Mouse (Mus musculus): ENCODE data around the gene Cetn3.

The Cetn3 gene

GRCm38 (mm10) chr13:81782971-81783404, at the start of gene Cetn3:
Cetn3 (plus strand) TSS chr13:81783077.
- DNase-seq: peak; percentile 94

- DNase-seq: no peak
These were observed 46.3 kb upstream of the Cetn3 start for GRCm38 (mm10) chr13:81736606-81737005.

GRCm38 (mm10) chr13:81740898-81741297, 42.0 kb upstream of the Cetn3 start:
- DNase-seq: peak; percentile 6

- DNase-seq: peak; percentile 4
These were observed 39.3 kb upstream of the Cetn3 start for GRCm38 (mm10) chr13:81743391-81744091.

GRCm38 (mm10) chr13:81744092-81744396, 38.8 kb upstream of the Cetn3 start:
- DNase-seq: no peak

- DNase-seq: no peak
These were observed 28.0 kb upstream of the Cetn3 start for GRCm38 (mm10) chr13:81754878-81755277.

GRCm38 (mm10) chr13:81755324-81755723, 27.6 kb upstream of the Cetn3 start:
- DNase-seq: no peak

- DNase-seq: no peak
These were observed 25.7 kb upstream of the Cetn3 start for GRCm38 (mm10) chr13:81757058-81757660.

- peak; percentile 29 for DNase-seq
These were observed 22.5 kb upstream of the Cetn3 start for GRCm38 (mm10) chr13:81760379-81760778.

- DNase-seq: peak; percentile 36
These were observed 21.2 kb upstream of the Cetn3 start for GRCm38 (mm10) chr13:81761566-81762186.

- DNase-seq: no peak
These were observed 18.7 kb upstream of the Cetn3 start for GRCm38 (mm10) chr13:81764173-81764572.

GRCm38 (mm10) chr13:81767038-81767659, 15.7 kb upstream of the Cetn3 start:
- peak; percentile 50 for DNase-seq

- no peak for DNase-seq
These were observed 6.7 kb upstream of the Cetn3 start for GRCm38 (mm10) chr13:81776217-81776616.

- no peak for DNase-seq
These were observed 402 bp upstream of the Cetn3 start for GRCm38 (mm10) chr13:81782475-81782874.

- peak; percentile 97 for DNase-seq
These were observed 797 bp downstream of the Cetn3 start for GRCm38 (mm10) chr13:81783405-81784342.

GRCm38 (mm10) chr13:81785766-81786480, 3.0 kb downstream of the Cetn3 start:
- no peak for DNase-seq

- no peak for DNase-seq
These were observed 7.3 kb downstream of the Cetn3 start for GRCm38 (mm10) chr13:81790160-81790559.

GRCm38 (mm10) chr13:81791861-81792260, 9.0 kb downstream of the Cetn3 start:
- DNase-seq: no peak

GRCm38 (mm10) chr13:81793850-81794249, 11.0 kb downstream of the Cetn3 start:
- no peak for DNase-seq

GRCm38 (mm10) chr13:81801121-81801520, 18.2 kb downstream of the Cetn3 start:
- no peak for DNase-seq

GRCm38 (mm10) chr13:81803713-81804112, 20.8 kb downstream of the Cetn3 start:
- no peak for DNase-seq

GRCm38 (mm10) chr13:81822750-81823149, 39.9 kb downstream of the Cetn3 start:
- DNase-seq: no peak

Measured in kidney, adult 11 months (tissue).